Mouse (Mus musculus) Muller cell, postnatal 12 days (primary cell): ENCODE results near the gene Map2k6.

ENCODE experiments used
- DNase-seq: peaks from one replicate; pipeline ENCODE4 v3.0.0-alpha.2; 2015; ENCODE audit errors: inconsistent ontology term

The Map2k6 gene

DNA sequence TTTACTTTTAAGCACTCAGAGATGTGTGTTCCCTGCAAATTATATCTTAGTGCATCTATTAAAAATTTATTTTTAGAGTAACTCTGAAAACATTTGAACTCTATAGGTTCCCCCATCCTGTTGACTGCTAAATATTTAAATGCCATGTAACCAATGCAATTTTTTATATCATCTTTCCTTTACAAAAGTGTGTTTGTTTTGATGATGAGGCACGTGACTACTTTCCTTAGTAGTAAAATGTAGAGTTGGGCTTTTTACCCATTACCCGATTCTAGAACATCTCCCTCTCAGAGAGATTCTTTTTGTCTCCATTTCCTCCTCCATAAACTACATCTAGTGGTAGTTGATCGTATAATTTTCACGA is 51.8 kb downstream of the Map2k6 start:
- DNase-seq: no peak

DNA sequence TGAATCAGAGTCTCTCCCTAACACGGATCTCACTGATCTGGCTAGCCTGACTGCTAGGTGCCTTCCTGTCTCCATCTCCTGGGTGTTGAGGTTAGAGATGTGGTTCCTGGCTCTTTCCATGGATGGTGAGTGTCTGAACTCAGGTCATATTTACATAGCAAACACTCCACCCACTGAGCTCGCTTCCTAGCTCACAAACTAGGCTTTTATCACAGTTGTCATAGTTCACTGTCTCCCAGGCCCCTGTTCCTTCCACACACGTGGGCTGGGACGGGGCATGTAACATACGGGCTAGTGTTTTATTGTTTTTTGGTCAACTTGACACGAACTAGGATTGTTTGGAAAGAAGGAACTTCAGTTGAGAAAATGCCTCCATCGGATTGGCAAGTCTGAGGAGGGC is 52.7 kb downstream of the Map2k6 start:
- no peak for DNase-seq

DNA sequence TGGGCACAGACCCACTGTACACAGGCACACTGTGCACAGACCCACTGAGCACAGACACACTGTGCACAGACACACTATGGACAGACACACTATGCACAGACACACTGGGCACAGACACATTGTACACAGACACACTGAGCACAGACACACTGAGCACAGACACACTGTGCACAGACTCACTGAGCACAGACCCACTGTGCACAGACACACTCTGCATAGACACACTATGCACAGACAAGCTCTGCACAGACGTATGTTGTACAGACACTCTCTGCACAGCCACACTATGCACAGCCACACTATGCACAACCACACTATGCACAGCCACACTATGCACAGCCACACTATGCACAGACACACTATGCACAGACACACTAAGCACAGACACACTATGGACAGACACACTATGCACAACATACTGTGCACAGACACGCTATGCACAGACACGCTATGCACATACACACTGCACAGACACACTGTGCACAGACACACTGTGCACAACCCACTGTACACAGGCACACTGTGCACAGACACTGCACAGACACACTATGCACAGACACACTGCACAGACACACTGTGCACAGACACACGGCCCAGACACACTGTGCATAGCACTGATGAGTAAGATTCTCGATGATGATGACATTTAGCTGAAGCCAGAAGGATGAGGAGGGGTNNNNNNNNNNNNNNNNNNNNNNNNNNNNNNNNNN is 54.7 kb downstream of the Map2k6 start:
- no peak for DNase-seq

DNA sequence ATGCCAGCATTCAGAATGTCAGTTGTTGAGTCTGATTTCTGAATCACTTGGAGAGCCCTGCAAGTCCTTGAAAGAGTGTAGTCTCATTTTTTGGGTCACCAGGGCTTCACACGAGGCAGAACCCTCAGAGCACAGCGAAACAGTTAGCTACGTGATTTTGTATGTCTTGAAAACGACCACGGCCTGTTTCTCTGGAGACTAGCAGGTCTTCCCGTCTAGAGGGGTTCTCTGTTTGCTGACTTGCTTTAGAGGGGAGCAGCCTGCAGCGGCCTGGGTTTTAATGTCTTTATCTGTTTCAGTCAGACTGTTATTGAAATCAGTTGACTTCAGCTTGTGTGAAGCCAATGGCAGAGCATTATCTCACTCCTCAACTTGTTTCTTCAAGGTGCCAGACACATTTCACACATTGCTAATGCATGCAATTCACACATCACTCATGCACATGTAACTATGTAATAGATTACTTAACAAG is 58.6 kb downstream of the Map2k6 start:
- no peak for DNase-seq

DNA sequence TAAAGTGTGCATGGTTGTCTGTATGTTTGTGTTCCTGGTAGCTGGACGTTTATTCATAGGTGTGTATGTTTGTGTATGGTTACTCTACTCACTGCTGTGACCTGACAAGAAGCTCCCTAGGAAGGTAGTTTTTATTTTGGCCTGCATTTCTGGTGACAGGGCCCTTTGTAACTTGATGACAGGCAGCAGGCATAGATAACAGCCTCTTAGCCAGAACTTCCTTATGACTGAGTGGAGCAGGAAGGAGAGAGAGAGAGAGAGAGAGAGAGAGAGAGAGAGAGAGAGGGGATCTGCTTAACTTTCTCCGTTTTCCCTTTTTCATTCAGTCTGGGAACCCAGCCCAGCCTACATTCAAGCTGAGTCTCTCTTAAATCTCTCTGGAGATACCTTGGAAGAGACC is 61.6 kb downstream of the Map2k6 start:
- no peak for DNase-seq

DNA sequence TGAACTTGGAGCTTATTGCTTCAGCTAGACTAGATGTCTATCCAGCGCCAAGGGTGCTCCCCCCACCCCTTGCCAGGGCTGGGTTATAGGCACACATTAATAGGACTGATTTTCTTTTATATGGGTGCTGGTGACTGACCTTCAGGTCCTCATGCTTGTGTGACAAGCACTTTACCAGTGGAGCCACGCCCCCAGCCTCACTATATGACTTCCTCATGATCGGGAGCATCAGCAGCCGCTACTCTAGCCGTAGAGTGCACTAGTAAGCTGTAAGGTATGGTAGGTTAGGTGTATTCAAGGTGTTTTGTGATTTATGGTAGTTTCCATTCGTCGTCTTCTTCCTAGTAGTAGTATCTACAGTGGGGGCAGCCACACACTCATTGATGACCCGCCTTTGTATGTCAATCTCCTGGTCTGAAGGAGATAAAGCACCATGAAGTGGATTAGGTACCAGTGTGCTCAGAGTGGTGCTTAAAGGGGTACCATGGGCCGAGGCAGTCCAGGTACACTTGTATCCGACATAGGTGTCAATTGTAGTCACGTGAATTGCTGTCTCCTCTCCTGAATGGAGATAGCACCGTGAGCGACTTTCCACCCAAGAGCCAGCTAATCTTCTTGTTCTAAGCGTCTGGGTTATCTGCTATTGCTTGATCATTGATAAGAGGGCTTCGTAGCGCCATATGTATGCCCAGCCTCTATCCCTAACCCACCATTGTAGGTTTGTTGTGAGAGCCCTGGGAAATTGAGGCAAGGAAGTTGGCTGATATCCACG is 62.8 kb downstream of the Map2k6 start:
- no peak for DNase-seq

DNA sequence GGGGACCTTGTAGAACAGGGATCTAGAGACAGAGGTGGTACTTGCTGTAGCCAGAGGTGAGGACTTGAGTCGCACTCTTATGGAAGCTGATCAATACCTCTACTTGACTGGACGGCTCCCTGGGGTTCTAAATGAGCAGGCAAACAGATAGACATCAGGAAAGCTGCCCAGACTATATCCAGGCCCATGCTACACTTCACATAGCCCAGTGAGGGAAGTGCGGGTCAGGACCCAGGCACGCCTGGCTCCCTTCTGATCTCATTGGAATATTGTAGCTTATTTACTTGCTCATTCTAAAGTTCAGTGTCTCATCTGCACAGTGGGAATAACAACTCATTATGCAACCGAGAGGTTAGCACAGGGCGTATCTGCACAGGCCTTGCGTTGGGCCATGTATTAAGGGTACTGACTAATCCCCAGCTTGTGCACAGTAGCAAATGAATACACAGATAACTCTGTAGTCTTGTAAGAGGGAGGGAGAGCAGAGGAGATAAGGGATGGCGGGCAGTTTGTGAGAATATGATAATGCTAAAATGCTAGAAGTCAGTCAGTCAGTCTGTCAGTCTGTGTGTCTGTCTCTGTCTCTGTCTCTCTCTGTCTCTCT is 64.2 kb downstream of the Map2k6 start:
- DNase-seq: no peak

DNA sequence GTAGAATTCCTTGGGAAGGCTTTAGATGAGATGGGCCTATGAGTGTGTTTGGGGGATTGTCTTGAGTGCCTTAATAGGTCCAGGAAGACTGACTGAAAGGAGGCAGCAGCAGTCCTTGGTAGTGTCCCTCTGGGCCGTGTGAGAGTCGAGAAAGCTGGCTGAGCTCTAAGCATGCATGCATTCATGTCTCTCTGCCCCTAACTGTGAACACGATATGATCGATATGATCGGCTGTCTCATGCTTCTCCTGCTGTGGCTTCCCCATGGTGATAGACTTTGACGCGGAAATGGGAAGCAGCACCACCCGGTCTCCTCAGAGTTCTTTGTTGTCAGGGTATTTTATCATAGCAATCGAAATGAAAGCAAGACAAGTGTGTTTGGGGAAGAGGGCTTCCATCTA is 64.9 kb downstream of the Map2k6 start:
- DNase-seq: no peak

DNA sequence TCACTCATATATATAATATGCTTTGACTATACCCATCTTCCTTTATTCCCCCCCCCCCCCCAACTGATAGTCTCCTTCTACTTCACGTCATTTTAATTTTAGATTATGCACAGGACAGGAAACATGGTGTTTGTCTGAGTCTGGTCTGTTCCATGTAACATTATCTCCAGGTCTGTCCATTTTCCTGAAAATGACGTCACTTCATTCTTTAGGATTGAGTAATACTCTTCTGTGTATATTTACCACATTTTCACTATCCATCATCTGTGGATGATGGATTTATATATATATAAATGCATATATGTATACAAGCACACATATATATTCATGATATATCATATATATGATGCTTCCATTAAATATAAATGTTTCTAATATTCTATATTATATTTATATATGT is 70.1 kb downstream of the Map2k6 start:
- no peak for DNase-seq

DNA sequence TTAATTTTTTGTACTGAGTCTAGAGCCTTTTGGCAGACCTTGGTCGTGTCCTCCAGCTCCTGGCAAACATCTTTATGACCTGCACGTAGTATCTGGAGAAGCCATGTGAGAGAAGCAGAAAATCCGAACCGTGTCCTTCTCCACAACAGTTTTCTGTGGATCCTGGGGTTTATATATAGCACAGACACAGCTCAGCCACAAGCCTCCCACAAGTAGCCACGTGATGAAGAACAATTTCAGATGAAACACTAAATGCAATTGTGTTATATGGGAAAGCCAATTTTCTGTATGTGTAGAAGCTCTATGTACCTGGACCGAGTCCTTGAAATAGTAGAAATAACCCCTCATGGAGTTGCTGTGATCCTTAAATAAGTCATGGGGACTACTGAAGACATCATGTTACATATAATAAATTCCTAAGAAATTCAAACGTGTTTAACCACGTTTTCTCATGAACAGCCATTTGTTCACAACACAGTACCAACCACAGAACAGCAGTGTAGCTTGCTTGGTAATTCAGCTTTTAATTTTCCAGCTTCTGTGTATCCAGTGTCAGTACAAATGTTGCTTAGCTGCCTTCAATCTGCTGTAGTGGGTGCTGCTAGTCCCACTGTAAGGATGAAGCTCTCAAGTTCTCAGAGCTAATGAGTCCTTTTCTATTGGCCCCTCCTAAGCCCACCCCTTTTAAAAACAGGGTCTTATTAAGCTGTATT is 71.8 kb downstream of the Map2k6 start:
- DNase-seq: no peak

DNA sequence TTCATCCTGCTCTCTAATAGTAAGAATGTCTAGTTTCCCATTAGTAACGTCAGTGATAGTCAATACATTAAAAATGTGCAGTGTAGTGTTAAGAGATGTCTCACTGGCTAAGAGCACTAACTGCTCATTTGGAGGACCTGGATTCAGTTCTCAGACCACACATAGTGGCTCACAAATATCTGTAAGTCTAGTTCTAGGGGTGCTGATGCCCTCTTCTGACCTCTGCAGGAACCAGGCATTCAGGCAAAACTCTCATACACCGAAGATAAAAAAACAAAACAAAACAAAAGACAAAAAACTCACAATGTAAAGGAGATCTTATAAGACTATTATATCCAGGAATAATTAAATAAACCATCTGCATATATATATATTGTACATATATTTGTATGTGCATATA is 72.4 kb downstream of the Map2k6 start:
- no peak for DNase-seq

DNA sequence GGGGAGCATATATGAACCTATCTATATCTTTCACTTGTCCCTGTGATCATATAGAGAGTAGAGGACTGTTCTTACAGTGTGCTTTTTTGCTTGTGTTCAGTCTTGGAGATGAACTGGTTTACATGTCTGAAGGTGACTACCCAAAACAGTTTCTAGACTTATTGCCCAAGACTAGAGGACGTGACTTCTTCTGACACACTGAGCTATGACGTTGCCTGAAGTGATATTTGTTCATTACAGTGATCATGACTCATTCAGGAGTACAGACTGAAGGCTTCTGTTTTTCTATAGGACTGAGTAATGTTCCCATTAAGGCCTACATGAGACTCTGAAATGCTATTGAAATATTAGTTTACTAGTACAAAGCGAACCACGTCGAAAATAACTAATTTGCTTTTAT is 73.2 kb downstream of the Map2k6 start:
- no peak for DNase-seq

DNA sequence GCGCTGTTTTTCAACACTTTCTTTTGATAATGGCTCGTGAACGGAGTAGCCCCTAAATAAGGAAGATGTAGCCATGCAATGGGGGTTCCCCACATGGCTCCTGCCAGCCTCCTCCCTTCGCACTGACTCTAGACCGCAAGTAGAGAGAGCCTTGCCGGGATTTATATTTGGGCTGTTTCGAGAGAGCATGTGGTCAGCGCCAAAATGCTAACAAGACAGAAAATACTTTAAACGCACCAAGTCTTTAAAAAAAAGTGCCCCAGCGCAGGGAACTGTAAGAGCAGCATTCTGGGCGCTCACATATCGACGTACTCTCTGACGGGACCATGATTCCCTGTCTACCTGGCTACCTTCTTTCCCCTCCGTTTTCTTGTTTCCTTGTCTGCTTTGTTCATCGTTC is 74.6 kb downstream of the Map2k6 start:
- no peak for DNase-seq

DNA sequence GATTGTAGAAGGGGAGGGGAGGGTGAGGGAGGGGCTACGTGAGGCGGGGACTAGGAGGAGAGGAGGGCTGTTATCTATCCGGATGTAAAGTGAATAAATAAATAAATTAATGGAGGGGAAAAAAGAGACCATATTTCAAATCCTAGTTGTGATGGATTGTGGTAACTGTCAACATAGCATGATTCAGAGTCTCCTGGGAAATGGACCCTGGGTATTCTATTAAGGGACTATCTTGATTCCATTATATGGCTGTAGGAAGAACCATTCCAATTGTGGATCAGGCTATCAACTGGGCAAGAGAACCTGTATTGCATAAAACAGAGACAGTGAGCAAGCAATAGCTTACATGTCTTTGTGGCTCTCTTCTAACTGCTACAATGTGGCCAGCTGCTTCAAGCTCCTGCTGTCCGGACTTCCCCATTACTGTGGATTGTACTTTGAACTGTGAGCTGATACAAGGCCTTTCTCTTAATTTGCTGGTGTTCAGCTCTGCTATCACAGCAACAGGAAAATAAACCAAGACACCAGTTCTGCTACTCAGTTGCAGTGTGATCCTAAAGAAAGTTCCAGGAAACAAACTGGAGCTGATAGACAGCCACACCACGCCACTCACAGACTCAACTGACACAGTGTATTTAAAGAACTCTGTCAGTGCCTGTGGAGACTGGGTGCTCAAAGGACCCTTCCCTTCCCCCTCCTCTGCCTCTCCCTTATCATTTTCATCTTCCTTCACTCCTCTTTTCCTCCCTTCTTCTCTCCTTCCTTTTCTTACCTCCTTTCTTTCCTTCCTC is 77.6 kb downstream of the Map2k6 start:
- DNase-seq: no peak

DNA sequence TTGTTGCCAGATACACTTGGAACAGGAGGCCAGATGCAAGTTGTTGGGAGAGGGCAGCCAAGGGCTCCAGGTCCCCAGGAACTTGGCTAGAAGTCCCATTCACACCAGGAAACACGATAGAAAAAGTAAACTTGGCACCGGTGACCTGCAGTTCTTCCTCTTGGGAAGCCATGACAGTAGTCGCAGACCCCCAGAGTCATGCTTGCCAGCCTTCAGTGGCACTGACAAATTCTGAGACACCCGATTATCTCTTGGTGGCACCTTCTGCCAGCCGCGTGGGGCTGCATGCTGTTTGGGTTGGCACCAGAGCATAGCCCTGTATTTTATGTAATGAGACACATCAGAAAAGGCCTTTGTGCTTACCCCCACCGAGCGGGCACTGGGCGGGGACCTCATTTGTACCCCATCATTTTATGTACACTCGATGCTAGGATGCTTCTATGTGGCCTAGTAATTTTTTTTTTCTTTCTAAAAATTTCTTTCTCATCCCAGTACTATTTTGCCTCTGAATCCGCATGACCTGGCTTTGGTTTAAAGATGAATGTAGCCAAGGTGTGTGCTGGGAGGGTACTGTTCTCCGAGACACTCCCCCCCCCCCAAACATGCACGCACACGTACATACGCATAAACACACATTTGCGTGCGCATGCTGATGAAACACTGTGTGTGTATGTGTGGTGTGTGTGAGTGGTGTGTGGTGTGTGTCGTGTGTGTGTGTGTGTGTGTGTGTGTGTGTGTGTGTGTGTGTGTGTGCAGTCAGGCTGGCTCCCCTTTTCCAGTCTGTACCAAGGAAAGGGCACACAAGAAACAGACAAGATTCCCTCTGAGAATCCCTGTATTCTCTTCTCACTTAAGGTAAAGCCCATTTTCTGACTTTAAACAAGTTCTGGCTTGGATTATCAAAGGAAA is 79.3 kb downstream of the Map2k6 start:
- DNase-seq: peak; percentile 17

DNA sequence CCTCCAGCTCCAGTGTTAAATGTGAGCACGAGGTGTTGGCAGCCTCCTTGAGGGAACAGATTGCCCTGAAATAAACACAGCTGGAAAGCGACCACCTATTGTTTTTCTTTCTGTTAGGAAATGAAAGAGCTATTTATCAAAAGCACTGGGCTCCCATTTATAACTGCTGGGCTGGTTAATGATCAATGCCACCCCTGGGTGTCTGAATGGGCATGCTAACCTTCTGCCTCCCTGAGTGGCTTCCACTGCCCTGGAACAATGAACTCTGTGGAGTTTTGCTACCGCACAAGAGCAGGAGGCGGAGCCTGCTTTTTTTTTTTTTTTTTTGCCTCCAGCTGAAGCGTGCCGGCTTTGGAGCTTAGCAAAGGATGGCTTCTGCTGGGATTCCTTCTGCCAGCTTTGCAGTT is 80.1 kb downstream of the Map2k6 start:
- DNase-seq: peak; percentile 73

DNA sequence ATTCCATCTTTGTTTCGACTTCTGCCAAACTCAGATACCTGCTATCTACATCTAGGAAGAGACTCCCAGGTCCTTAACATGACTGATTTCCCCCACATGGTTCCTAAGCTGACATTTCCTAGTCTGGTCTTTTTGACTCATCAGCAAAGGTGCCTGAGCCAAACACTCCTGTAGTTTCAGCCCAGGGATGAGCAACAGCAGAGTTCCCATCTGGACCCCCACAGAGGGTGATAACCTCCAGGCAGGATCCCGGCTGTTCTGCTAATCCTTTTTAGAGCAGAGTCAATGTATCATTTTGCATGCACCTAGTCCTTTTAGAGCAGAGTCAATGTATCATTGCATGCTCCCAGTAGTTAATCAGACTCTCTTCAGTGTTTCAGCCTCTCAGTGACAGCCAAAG is 82.5 kb downstream of the Map2k6 start:
- DNase-seq: no peak

DNA sequence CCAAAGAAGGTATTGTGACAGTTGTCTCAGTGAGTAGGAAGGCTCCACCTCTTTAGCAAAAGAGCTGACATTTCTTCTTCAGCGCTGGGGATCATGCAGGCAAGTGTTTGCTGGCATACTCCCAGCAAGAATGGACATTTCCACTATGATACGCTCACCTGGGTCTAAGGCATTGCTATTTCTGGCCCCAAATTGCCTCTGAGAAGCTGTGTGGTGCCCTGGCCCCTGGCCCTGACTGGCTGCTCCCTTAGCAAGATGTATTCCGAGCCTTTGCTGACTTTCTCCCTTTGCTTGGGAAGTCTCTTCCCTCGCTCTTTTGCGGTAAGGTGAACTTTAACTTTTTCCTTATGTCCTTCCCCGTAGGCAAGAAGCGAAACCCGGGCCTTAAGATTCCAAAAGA is 83.3 kb downstream of the Map2k6 start:
- DNase-seq: no peak

DNA sequence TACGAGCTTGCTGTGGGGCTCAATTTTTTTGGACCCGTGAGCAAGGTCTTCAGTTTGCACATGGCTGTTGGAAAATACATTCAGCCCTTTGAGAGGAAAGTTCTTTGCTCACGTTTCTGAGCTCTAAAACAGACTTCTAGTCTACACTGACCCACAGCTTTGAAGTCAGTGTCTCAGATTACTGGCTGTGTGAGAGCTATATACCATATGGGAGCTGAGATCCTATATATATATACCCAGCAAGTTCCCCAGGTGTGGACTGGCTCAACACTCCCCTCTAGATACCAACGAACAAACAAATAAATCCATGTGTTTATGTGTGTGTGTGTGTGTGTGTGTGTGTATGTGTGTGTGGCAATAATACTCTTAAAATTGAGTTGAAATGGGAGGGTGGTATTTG is 83.7 kb downstream of the Map2k6 start:
- no peak for DNase-seq

DNA sequence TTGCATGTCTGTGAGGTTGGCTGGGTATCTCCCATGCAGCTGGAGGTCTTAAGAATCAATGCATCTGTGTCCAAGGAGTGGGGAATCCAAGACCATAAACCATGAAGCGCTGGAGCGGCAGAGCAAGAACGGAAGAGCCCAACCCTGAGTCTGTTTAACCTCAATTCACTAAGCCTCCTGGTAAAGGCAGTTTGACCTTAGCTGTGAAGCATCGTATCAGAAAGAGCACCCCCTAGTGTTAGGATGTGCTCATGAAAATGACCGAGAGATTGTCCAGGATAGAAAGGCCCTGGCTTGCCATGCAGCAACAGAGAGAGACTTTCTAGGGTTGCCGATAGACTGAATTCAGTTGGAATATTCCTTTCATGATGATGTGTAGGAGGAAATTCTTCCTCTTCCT is 84.2 kb downstream of the Map2k6 start:
- DNase-seq: peak; percentile 18

DNA sequence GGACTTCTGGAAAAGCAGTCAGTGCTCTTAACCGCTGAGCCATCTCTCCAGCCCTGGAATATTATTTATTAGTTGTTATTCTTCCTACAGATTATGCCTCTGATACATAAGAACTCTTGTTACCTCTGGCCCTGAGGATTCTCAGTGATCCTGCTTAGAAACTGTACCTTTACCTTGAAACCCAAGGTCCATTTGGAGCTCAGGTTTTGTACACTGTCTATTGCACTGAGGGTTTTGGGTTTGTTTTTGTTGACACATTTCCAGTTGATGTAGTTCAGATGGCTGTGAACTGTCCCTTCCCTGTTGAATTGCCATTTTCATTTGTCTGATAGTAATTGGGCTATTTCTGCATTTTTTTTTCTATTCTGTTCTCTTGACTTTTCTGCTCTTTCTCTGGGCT is 85.5 kb downstream of the Map2k6 start:
- no peak for DNase-seq
